Mouse (Mus musculus) CH12.LX (cell line): ENCODE data around the gene Cort. TPM values are rescaled to one million over a fixed set of nuclear protein-coding genes. Genes with fewer than 3 reads are reported as not detected.
"Not testable (repeated sequence)": the region's sequence is repeated elsewhere in the genome, so short reads cannot be mapped to it uniquely, and the experiment has no call there.

Experiments used
- DNase-seq: peaks from one replicate; pipeline ENCODE4 v3.0.0-alpha.2; 2013; ENCODE audit errors: extremely low read depth
- H3K27ac ChIP-seq: 2 replicates; pipeline ENCODE4 v1.5.1; 2012; ENCODE audit warnings: low read depth, mild to moderate bottlenecking, control low read depth, moderate library complexity; ENCODE audit not compliant: insufficient read depth
- H3K27me3 ChIP-seq: replicated peaks from 2 replicates; pipeline ENCODE3; 2012; ENCODE audit warnings: inconsistent platforms
- H3K36me3 ChIP-seq, 2 experiments: replicated peaks in 1 of 2; 2 replicates each; pipeline versions ENCODE3 to v1.6.1; 2012; ENCODE audit warnings: inconsistent platforms in 1 of 2, low read length in 1 of 2, mild to moderate bottlenecking in 1 of 2, mixed read lengths in 1 of 2, moderate library complexity in 1 of 2; ENCODE audit not compliant: control insufficient read depth in 1 of 2, insufficient read depth in 1 of 2
- H3K4me1 ChIP-seq, 2 experiments: 2 replicates each; pipeline ENCODE4 v1.6.1; 2012; ENCODE audit warnings: inconsistent platforms in 1 of 2, moderate library complexity in 1 of 2; ENCODE audit not compliant: insufficient read depth in 2 of 2, control insufficient read depth in 1 of 2
- H3K4me2 ChIP-seq: 2 replicates; pipeline ENCODE4 v1.6.1; 2012; ENCODE audit warnings: low read depth, mild to moderate bottlenecking, control low read depth; ENCODE audit not compliant: poor library complexity, insufficient read depth, severe bottlenecking
- H3K4me3 ChIP-seq, 3 experiments: fragments of 150-350 bp in 1 of 3; sonication (generic) in 1 of 3; replicated peaks in 1 of 3; 2 replicates each; pipeline versions ENCODE3 to v1.5.1; 2011 to 2012; ENCODE audit warnings: low read depth in 2 of 3, low read length in 2 of 3, mild to moderate bottlenecking in 2 of 3, moderate library complexity in 2 of 3, control low read depth in 1 of 3, improper control_type of control experiment in 1 of 3, inconsistent platforms in 1 of 3, mixed read lengths in 1 of 3; ENCODE audit not compliant: poor library complexity in 1 of 3
- H3K79me2 ChIP-seq: replicated peaks from 2 replicates; pipeline ENCODE4 v1.6.1; 2012; ENCODE audit warnings: mild to moderate bottlenecking, moderate library complexity; ENCODE audit not compliant: control insufficient read depth, poor library complexity, insufficient read depth, severe bottlenecking; ENCODE audit errors: extremely low read depth
- H3K9ac ChIP-seq: 2 replicates; pipeline ENCODE4 v1.6.1; 2012; ENCODE audit warnings: low read depth, mild to moderate bottlenecking, control low read depth, moderate library complexity; ENCODE audit not compliant: insufficient read depth
- H3K9me3 ChIP-seq: replicated peaks from 2 replicates; pipeline ENCODE3; 2012; ENCODE audit warnings: low read length, inconsistent platforms, mixed read lengths
- CHD2 ChIP-seq: IDR thresholded peaks from 2 replicates; pipeline ENCODE4 v1.6.1; 2011; ENCODE audit warnings: low read length, improper control_type of control experiment
- CTCF ChIP-seq, 2 experiments: IDR thresholded peaks in 1 of 2; conservative IDR thresholded peaks in 1 of 2; 2 replicates each; pipeline ENCODE4 v1.5.1; 2011 to 2012; ENCODE audit warnings: low read depth in 2 of 2, low read length in 2 of 2, improper control_type of control experiment in 1 of 2, inconsistent platforms in 1 of 2, mild to moderate bottlenecking in 1 of 2, moderate library complexity in 1 of 2
- E2F4 ChIP-seq: IDR thresholded peaks from 2 replicates; pipeline ENCODE4 v1.6.1; 2011; ENCODE audit warnings: low read depth, low read length, improper control_type of control experiment; ENCODE audit not compliant: insufficient replicate concordance
- EP300 ChIP-seq: IDR thresholded peaks from 2 replicates; pipeline ENCODE4 v1.6.1; 2011; ENCODE audit warnings: low read length, improper control_type of control experiment
- ETS1 ChIP-seq: conservative IDR thresholded peaks from 2 replicates; pipeline ENCODE4 v1.6.1; 2012; ENCODE audit warnings: low read depth, mild to moderate bottlenecking, inconsistent platforms, low read length, improper control_type of control experiment, moderate library complexity
- HCFC1 ChIP-seq: IDR thresholded peaks from 2 replicates; pipeline ENCODE4 v1.6.1; 2012; ENCODE audit warnings: low read depth, mild to moderate bottlenecking, inconsistent platforms, low read length, improper control_type of control experiment
- IRF4 ChIP-seq: IDR thresholded peaks from 2 replicates; pipeline ENCODE4 v1.6.1; 2014; ENCODE audit warnings: low read depth, mild to moderate bottlenecking, inconsistent platforms, low read length, improper control_type of control experiment
- JUN ChIP-seq: IDR thresholded peaks from 2 replicates; pipeline ENCODE4 v1.6.1; 2011; ENCODE audit warnings: low read depth, mild to moderate bottlenecking, low read length, improper control_type of control experiment, moderate library complexity; ENCODE audit not compliant: insufficient read depth
- JUND ChIP-seq: conservative IDR thresholded peaks from 2 replicates; pipeline ENCODE4 v1.6.1; 2011; ENCODE audit warnings: low read depth, low read length, improper control_type of control experiment
- MAFK ChIP-seq: IDR thresholded peaks from 2 replicates; pipeline ENCODE4 v1.6.1; 2011; ENCODE audit warnings: low read length, improper control_type of control experiment; ENCODE audit not compliant: insufficient replicate concordance
- MAZ ChIP-seq: IDR thresholded peaks from 2 replicates; pipeline ENCODE4 v1.6.1; 2012; ENCODE audit warnings: low read depth, mild to moderate bottlenecking, inconsistent platforms, low read length, improper control_type of control experiment, moderate library complexity
- MYC ChIP-seq: IDR thresholded peaks from 2 replicates; pipeline ENCODE4 v1.6.1; 2011; ENCODE audit warnings: low read depth, mild to moderate bottlenecking, improper control_type of control experiment, low read length
- PAX5 ChIP-seq: IDR thresholded peaks from 2 replicates; pipeline ENCODE4 v1.6.1; 2012; ENCODE audit warnings: low read length, inconsistent platforms, mixed read lengths
- RAD21 ChIP-seq: IDR thresholded peaks from 2 replicates; pipeline ENCODE4 v1.6.1; 2011; ENCODE audit warnings: low read depth, mild to moderate bottlenecking, low read length, improper control_type of control experiment, moderate library complexity
- RCOR1 ChIP-seq: conservative IDR thresholded peaks from 2 replicates; pipeline ENCODE4 v1.6.1; 2012; ENCODE audit warnings: low read depth, mild to moderate bottlenecking, inconsistent platforms, low read length, improper control_type of control experiment
- SIN3A ChIP-seq: IDR thresholded peaks from 2 replicates; pipeline ENCODE4 v1.6.1; 2012; ENCODE audit warnings: low read length, improper control_type of control experiment, inconsistent platforms
- TBP ChIP-seq: conservative IDR thresholded peaks from 2 replicates; pipeline ENCODE4 v1.6.1; 2011; ENCODE audit warnings: low read depth, low read length, improper control_type of control experiment
- UBTF ChIP-seq: IDR thresholded peaks from 2 replicates; pipeline ENCODE4 v1.6.1; 2012; ENCODE audit warnings: low read depth, mild to moderate bottlenecking, inconsistent platforms, low read length, improper control_type of control experiment, moderate library complexity
- USF2 ChIP-seq: conservative IDR thresholded peaks from 2 replicates; pipeline ENCODE4 v1.6.1; 2011; ENCODE audit warnings: low read depth, low read length, improper control_type of control experiment
- ZKSCAN1 ChIP-seq: IDR thresholded peaks from 2 replicates; pipeline ENCODE4 v1.6.1; 2012; ENCODE audit warnings: low read depth, inconsistent platforms, low read length, improper control_type of control experiment, borderline replicate concordance
- dilution Hi-C: fragments of 300-500 bp; cut with MboI; formaldehyde crosslinking; loops from 2 replicates; pipeline ENCODE4 v1.14.3; 2020; ENCODE audit warnings: low sequenced_read_pairs; ENCODE audit not compliant: extremely low pct_unique_long_range_greater_than_20kb, extremely low pct_ligation_motif_present
- in situ Hi-C: fragments of 300-500 bp; cut with MboI; formaldehyde crosslinking; loops from 3 replicates; pipeline ENCODE4 v1.14.3; 2019; ENCODE audit warnings: low sequenced_read_pairs, low pct_ligation_motif_present, low pct_unique_long_range_greater_than_20kb, mixed read lengths
- polyA plus RNA-seq: library from polyadenylated mRNA; unstranded; fragments of >175 nt; gene quantifications from 2 replicates; pipeline ENCODE4 v1.2.1, GENCODE M21; 2012; ENCODE audit warnings: low read depth; ENCODE audit not compliant: insufficient read length
- total RNA-seq, 2 experiments: library from RNA; depleted of rRNA; stranded (reverse); fragments of 300-350 nt in 1 of 2; fragments of >200 nt in 1 of 2; gene quantifications; 2 replicates each; pipeline ENCODE4 v1.2.3; 2012 to 2014

Gene Cort
- total and polyA plus RNA-seq, 3 experiments: 0.59 to 0.94 TPM; not detected in 1

- H3K4me2 ChIP-seq: no peak overlapping the region
- H3K27me3 ChIP-seq: no peaks in the 10 kb centered on the region
- H3K4me1 ChIP-seq: peaks cover 0 to 31% of the 10 kb centered on the region in 2 experiments; a peak in 2 of 4 replicates
- dilution Hi-C loops (no loop called here), in situ Hi-C loops (loop anchor here (25.0 kb wide), 1 partner anchor 542 kb away; the partner anchor contains the start of gene Pik3cd)
- H3K27ac ChIP-seq: no peak overlapping the region
- no peak for DNase-seq
- no peak for TF ChIP-seq MYC
- no peak for TF ChIP-seq JUND
- 0 out of 2 replicates have a peak, but pooled peaks have one; percentile 41 for TF ChIP-seq MAFK
- TF ChIP-seq EP300: no peak
- H3K4me3 ChIP-seq: no peak overlapping the region
- H3K36me3 ChIP-seq: peaks cover 4% of the 10 kb centered on the region in 2 experiments
- no peak overlapping the region for H3K9ac ChIP-seq
- H3K79me2 ChIP-seq: peaks cover 6% of the 10 kb centered on the region; the same call in 1 of the 2 replicates
- H3K9me3 ChIP-seq: no peaks in the 10 kb centered on the region
Observed at GRCm38 (mm10) chr4:149170394-149170931, 43.9 kb upstream of the Cort start.

- H3K4me2 ChIP-seq, H3K9ac ChIP-seq, H3K4me3 ChIP-seq, H3K79me2 ChIP-seq, H3K27ac ChIP-seq, H3K9me3 ChIP-seq, DNase-seq, dilution Hi-C loops, H3K27me3 ChIP-seq, H3K36me3 ChIP-seq: not testable (repeated sequence)
- in situ Hi-C loops: loop anchor here (25.0 kb wide), 1 partner anchor 542 kb away; the partner anchor contains the start of gene Pik3cd
- peaks cover 0 to 37% of the 10 kb centered on the region in 2 experiments; a peak in 2 of 4 replicates for H3K4me1 ChIP-seq
Observed at GRCm38 (mm10) chr4:149169926-149170325, 43.4 kb upstream of the Cort start.

DNA sequence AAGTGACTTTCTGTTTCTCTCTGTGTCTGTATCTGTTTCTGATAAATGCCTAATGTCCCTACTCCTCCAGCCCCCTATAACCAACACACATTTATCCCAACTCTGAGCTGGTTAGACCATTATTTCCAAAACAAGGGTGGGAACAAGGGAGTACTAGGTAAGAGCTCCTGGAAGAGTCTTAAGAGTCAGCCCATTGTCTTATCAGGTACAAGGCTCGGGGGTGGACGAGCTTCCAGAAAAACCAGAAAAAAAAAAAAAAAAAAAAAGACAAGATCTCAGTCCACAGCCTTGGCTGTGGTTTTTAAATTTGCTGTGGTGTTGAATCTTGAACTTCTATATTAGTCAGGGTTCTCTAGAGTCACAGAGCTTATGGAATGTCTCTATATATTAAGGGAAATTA, 41.5 kb upstream of the Cort start:
- TF ChIP-seq HCFC1 (no peak), E2F4 (no peak), RAD21 (no peak), TBP (no peak), MAZ (no peak), JUN (no peak), PAX5 (no peak), ZKSCAN1 (no peak), ETS1 (no peak), USF2 (no peak), RCOR1 (no peak), UBTF (no peak), CTCF (conservative IDR thresholded peaks at IDR 0.05 in 1 of 2, IDR thresholded peaks at IDR 0.05 in 1 of 2; ENCODE audit: low read depth in 2 of 2, low read length in 2 of 2) (no peak), JUND (no peak), IRF4 (no peak), CHD2 (no peak), SIN3A (no peak), EP300 (no peak)
- H3K4me1 ChIP-seq: peaks cover 0 to 51% of the 10 kb centered on the region in 2 experiments; a peak in 2 of 4 replicates
- no peak for DNase-seq
- H3K4me3 ChIP-seq: peak overlapping the region in 2 of 3 experiments; percentile 85 to 95
- peak overlapping the region; percentile 81 for H3K4me2 ChIP-seq
- peaks cover 4 to 22% of the 10 kb centered on the region in 2 experiments for H3K36me3 ChIP-seq
- peaks cover 14% of the 10 kb centered on the region for H3K79me2 ChIP-seq
- H3K9ac ChIP-seq: no peak overlapping the region; the same call in 1 of the 2 replicates
- dilution Hi-C loops: no loop called here
- no peaks in the 10 kb centered on the region for H3K9me3 ChIP-seq
- in situ Hi-C loops: loop anchor here (25.0 kb wide), 1 partner anchor 544 kb away; the partner anchor contains the start of gene Pik3cd
- no peaks in the 10 kb centered on the region for H3K27me3 ChIP-seq
- H3K27ac ChIP-seq: no peak overlapping the region
